Mouse (Mus musculus): Measurements from ENCODE around the gene Selenoo.

Selenoo gene

GRCm38 (mm10) chr15:89075478-89076147, 13.3 kb upstream of the Selenoo start:
- no peak for DNase-seq (ENCODE audit: extremely low read depth, low read depth, low spot score)

DNA sequence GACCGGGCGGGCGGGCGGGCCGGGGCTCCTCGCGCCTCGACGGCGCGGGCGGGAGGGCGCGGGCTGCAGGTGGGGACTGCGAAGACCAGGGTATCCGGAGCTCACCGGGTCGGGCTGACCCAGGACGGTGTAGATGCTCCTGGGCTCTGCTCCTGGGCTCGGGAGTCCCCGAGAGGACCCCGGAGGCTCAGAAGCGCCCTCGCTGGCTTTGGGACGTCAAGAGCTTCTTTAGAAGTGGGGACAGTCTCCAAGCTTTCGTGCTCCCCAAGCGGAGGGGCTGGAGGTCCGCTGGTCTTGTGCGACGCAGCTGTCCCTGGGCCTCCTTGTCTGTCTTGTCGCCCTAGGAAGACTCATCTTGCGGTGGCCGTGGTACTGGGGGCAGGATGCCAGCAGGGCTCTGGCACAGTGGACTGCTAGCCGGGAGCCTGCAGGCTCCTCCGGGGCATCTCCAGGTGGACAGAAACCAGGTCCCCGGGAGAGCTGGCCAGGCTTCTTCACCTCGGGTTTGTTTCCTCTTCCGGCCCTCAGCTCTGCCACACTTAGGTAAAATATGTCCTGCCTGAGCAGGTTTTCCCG, 12.6 kb upstream of the Selenoo start:
- no peak for DNase-seq (ENCODE audit: extremely low read depth, low read depth, low spot score)

DNA sequence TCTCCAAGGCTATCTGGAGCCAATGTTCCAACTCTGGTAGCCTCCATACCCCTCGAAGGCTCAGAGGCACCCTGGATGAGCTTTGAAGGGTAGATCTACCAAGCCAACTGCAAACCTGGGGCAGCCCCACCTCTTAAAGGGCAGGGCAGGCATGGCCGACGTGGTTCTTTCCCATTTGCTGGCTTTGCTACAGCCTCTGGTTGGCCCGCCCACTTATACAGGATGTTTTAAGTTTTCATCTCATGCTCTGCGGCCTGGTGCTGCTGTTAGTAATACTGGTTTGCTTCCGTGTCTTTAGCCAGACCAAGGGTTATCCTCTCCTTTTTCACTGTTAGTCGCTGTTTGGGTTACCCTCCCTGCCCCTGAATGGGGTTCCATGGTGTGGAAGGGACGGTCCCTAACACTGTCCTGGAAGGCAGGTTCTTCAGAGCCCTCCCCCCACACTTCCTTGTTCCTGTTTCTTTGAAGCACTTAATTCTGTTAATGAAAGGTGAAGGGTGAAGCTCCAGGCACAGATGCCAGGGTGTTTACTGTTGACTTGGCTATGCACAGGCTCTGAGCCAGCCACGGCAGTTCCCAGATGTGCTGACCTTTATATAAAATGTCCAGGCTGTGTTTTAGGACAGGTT, 10.6 kb upstream of the Selenoo start:
- peak; percentile 42 for DNase-seq (ENCODE audit: extremely low read depth, low read depth, low spot score)

DNA sequence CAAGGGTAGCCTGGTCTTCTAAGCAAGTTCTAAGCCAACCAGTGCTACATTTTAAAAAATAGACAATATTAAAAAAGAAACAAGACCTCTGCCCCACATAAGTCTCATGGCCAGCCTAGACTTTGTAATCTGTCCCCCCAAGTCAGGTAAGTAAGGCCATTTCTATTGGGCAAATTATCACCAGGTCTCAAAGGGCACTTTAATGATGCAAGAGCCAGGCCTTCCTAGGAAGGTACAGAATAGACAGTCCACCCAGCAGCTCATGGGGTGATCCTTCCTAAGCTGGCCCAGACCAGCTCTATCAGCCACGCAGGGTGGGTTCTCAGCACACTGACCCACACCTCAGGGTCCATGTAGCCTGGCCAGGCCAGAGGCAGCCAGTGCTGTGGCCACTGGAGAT, 5.0 kb upstream of the Selenoo start:
- DNase-seq (ENCODE audit: extremely low read depth, low read depth, low spot score), result no peak

DNA sequence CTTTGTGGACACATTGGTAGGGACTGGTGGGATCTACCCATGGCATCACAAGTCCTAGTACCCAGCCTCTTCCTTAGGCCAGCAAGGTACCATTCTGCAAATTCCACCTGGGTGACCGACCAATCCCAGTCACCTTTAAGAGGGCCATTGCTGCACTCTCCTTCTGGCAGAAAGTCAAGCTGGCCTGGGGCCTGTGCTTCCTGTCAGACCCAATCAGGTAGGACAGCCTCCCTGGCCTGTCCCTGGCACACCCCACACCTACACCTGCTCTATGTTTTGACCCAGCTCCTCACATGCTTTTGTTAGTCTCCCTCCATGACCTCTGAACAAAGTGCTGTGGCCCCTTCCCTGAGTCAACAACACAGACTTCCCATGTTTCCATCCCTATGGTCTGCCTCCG, 4.1 kb upstream of the Selenoo start:
- no peak for DNase-seq (ENCODE audit: extremely low read depth, low read depth, low spot score)

GRCm38 (mm10) chr15:89089248-89090051, 566 bp downstream of the Selenoo start:
- DNase-seq (ENCODE audit: extremely low read depth, low read depth, low spot score), result no peak

GRCm38 (mm10) chr15:89090662-89091061, 1.8 kb downstream of the Selenoo start:
- DNase-seq (ENCODE audit: extremely low read depth, low read depth, low spot score), result no peak

DNA sequence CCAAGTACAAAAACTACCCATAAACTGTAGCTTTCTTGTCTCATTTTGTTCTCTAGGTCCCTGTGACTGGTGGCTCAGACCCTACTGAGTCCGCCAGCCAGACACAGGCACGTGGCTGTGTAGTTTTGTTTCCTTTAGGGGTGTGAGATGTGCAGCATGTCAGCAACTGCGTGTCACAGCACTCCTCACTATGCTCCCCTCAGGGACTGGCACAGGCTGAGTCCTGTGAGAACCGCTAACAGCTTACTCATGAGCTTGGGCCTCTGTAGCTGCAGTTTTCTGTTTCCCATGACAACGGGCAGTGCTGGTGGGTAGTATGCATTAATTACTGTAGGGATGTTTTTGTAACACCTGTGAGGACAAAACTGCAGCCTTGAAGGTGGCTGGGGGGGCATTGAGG, 3.3 kb downstream of the Selenoo start:
- no peak for DNase-seq (ENCODE audit: extremely low read depth, low read depth, low spot score)

DNA sequence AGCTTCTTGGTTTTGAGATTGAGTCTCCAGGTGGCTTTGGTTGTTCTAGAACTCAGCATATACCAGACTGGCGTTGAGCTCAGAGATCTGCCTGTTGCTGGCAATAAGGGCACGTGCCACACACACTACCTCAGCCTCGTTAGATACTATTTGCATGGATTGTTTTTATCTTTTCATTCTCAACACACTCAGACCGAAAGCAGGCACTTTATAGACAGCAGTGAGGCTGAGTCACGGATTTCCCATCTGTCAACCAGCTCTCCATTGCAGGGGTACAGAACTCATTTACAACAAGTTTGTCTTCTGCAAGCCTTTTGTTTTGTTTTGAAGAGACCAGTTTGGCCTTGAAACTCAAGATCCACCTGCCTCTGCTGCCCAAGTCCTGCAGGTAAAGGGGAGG, 8.6 kb downstream of the Selenoo start:
- no peak for DNase-seq (ENCODE audit: extremely low read depth, low read depth, low spot score)

- DNase-seq (ENCODE audit: extremely low read depth, low read depth, low spot score), result no peak
Observed at GRCm38 (mm10) chr15:89098616-89099015, 9.7 kb downstream of the Selenoo start.

DNA sequence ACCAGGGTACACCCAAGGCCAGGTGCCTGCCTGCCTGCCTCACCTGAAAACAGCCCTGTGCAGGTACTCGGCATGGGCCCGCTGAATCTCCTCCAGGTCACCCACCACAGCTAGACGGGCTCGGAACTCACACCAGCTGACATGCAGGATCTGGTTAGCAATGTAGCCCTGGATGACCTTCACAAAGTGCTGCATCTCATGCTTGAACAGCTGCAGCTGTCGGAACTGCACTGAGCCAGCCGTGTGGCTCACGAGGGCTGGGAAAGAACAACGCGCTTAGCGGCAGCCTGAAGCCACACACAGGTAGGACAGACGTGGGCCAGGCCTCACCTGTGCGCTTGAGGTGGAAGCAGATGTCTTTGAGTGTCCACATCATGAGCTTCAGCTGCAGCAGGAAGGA, 11.9 kb downstream of the Selenoo start:
- DNase-seq (ENCODE audit: extremely low read depth, low read depth, low spot score), result no peak

GRCm38 (mm10) chr15:89102646-89103045, 13.8 kb downstream of the Selenoo start:
- no peak for DNase-seq (ENCODE audit: extremely low read depth, low read depth, low spot score)

DNA sequence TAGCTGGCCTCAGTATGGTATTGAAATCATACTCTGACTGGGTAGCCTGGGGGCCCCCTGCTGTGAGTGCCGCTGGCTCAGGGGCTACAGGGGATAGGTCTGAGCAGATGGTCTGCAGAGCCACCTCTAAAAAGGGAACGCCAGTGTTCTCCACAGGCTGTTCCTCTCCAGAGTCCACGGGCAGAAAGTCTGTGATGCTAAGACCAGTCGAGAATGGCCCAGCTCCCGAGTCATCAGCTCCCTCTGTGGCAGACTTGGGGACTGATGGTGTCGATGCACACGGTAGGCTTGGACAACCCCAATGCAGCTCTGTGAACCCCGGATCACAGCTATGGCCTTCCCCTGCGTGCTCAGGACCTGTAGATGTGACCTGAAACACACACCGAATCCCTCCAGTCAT, 15.0 kb downstream of the Selenoo start:
- DNase-seq (ENCODE audit: extremely low read depth, low read depth, low spot score), result no peak

GRCm38 (mm10) chr15:89104425-89104824, 15.5 kb downstream of the Selenoo start:
- DNase-seq (ENCODE audit: extremely low read depth, low read depth, low spot score), result no peak

GRCm38 (mm10) chr15:89106073-89106472, 17.2 kb downstream of the Selenoo start:
- no peak for DNase-seq (ENCODE audit: extremely low read depth, low read depth, low spot score)

GRCm38 (mm10) chr15:89106976-89107375, 18.1 kb downstream of the Selenoo start:
- DNase-seq (ENCODE audit: extremely low read depth, low read depth, low spot score), result no peak

- no peak for DNase-seq (ENCODE audit: extremely low read depth, low read depth, low spot score)
Observed at GRCm38 (mm10) chr15:89110147-89110546, 21.3 kb downstream of the Selenoo start.

DNA sequence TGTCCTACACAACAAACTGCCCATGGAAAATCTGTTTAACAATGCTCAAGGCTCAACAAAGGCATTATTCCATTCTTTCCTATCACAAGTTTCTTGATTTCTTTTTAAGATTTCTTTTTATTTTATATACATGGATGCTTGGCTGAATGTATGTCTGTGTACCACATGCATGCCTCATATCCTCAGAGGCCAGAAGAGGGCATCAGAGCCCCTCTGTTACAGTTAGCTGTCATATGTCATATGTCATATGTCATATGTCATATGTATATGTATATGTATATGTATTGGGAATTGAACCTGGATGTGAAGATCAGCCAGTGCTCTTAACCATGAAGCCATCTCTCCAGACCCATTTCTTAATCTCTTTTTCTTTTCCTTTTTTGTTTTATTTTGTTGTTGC, 29.1 kb downstream of the Selenoo start:
- DNase-seq (ENCODE audit: extremely low read depth, low read depth, low spot score), result no peak

DNA sequence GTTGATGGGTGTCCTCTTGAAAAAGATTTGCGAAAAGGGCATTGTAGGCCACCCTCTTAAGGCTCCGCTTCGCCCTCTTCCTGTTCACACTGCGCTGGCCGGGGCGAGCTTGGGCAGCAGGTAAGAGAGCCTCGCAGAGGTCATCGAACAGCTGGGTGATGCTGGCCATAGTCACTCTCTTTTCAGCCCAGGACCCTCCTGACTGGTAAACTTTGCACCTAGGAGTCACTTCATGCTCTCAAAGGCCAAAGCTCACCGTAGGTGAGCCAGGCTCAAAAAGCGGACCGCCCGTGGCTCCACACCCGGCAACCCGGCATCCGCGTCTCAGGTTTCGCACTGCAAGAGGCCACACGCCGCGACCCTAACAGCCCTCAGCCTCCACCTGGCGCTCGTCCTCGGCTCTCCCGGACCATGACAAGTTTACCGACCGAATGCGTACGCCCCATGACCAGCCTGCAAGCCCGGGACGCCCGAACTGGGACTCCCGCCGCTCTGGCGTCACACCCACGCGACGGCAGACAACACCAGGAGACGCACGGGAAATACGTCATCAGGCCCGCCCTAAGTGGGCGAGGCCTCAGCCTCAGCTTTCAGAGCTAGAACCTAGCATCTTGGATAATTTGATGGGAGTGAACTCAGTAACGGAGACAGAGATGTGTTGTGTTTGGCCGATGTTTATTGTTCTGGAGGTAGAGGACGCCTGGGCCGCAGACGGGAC, 33.9 kb downstream of the Selenoo start, which contains the start of gene Tubgcp6:
TSS of gene Tubgcp6 (minus strand) at position 464 of the 718 bp plus-strand sequence.
- DNase-seq (ENCODE audit: extremely low read depth, low read depth, low spot score), result no peak

DNA sequence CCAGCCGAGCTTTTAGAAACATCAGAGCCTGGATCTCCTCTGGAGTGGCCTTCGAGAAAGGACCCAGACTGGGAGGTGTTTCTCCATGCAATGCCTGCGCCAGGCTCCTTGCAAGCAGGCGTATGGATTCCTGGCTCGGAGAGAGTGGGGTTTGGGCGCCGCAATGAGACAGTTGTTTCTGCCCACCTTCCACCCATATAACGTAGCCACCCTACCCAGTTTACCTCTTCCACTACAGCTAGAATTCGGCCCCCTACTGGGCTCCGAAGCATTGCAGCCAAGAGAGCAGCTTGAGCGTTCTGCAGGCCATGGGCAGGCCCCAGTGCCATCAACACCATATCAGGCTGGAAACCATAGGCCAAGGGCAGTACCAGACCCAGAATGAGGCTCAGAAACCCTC, 34.7 kb downstream of the Selenoo start:
- no peak for DNase-seq (ENCODE audit: extremely low read depth, low read depth, low spot score)

DNA sequence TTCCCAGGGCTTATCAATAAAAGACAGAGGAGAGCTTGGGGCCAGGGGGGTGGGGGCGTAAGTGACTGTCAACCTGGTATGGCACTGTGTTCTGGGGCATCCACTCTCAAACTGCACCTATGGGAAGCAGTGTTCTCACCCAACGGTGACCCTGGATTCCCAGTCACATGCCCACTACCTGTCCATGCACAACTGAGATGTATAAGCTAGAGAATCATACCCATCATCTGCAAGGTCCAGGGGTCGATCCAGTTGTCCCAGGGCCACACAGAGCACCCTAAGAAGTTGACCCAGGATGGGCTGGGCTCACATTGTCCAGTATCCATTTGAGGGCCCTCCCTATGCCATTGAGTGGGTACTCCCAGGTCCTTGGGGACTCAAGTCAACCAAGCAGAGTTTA, 35.4 kb downstream of the Selenoo start:
- no peak for DNase-seq (ENCODE audit: extremely low read depth, low read depth, low spot score)

Measured in fat pad, adult 2 months (tissue).